Mouse (Mus musculus): ENCODE measurements around the gene Ncor2. TPM values are rescaled to one million over a fixed set of nuclear protein-coding genes. Genes with fewer than 3 reads are reported as not detected.

The Ncor2 gene
- total and polyA plus RNA-seq, 3 experiments = 5.0 to 46.8 TPM; not detected in 1

DNA sequence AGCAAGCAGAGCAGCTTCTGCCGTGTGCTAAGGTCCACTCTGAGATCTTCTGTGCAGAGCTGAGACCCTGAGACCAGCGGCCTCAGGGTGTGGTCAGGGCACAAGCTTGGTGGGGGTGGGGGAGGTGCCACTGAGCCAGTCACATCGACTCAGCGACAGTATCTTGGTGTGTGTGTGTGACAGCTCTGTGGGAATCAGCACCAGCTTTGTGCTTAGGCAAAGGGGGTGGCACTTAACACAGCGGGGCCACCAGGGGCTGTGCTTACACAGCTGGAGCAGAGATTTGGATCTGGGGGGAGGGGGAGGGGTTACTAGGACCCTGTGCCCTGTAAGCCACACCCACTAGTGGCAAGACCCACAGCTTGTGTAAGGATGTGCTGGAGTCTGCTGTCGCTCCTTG lies 75.6 kb downstream of the Ncor2 start:
- H3K79me2 ChIP-seq (ENCODE audit: control insufficient read depth, insufficient read depth, low read length, poor library complexity) = no peaks in the 10 kb centered on the region
- TF ChIP-seq ZNF384 (IDR thresholded peaks at IDR 0.05; ENCODE audit: low read depth, low read length) (no peak), MAZ (IDR thresholded peaks at IDR 0.05; ENCODE audit: low read depth, low read length) (no peak), SMC3 (IDR thresholded peaks at IDR 0.05; ENCODE audit: low read depth, low read length) (no peak), KAT2A (conservative IDR thresholded peaks at IDR 0.05; ENCODE audit: low read depth, low read length) (no peak), CHD1 (IDR thresholded peaks at IDR 0.05; ENCODE audit: low read depth, low read length) (no peak), USF1 (IDR thresholded peaks at IDR 0.05; ENCODE audit: low read depth, low read length) (no peak), UBTF (IDR thresholded peaks at IDR 0.05; ENCODE audit: borderline replicate concordance, insufficient read depth, low read depth, low read length) (no peak), CHD2 (IDR thresholded peaks at IDR 0.05; ENCODE audit: low read length) (no peak), BHLHE40 (IDR thresholded peaks at IDR 0.05; ENCODE audit: borderline replicate concordance, low read depth, low read length) (no peak), RAD21 (IDR thresholded peaks at IDR 0.05; ENCODE audit: low read depth, low read length) (no peak), ETS1 (IDR thresholded peaks at IDR 0.05; ENCODE audit: low read depth, low read length) (no peak)
- DNase-seq (ENCODE audit: low read depth, low spot score) = no peak
- H3K36me3 ChIP-seq (ENCODE audit: control insufficient read depth in 1 of 2, insufficient read depth in 2 of 2, low read length in 2 of 2) = peaks cover 2 to 3% of the 10 kb centered on the region in 2 experiments; a peak in 2 of 4 replicates
- H3K9ac ChIP-seq (ENCODE audit: control insufficient read depth, low read depth, low read length, poor library complexity, severe bottlenecking) = no peak overlapping the region
- no peak overlapping the region for H3K4me3 ChIP-seq (ENCODE audit: control insufficient read depth in 1 of 2, insufficient read depth in 1 of 2, low read depth in 2 of 2, low read length in 2 of 2)
- no peaks in the 10 kb centered on the region for H3K9me3 ChIP-seq (replicated peaks; ENCODE audit: insufficient read depth, low read length)
- peaks cover 0 to 8% of the 10 kb centered on the region in 2 experiments; a peak in 1 of 4 replicates for H3K4me1 ChIP-seq (ENCODE audit: control insufficient read depth in 1 of 2, insufficient read depth in 2 of 2, low read length in 2 of 2)
- H3K27me3 ChIP-seq (ENCODE audit: control insufficient read depth in 1 of 2, insufficient read depth in 2 of 2, low read length in 2 of 2) = no peaks in the 10 kb centered on the region
- H3K27ac ChIP-seq (ENCODE audit: control insufficient read depth, low read depth, low read length) = no peak overlapping the region

DNA sequence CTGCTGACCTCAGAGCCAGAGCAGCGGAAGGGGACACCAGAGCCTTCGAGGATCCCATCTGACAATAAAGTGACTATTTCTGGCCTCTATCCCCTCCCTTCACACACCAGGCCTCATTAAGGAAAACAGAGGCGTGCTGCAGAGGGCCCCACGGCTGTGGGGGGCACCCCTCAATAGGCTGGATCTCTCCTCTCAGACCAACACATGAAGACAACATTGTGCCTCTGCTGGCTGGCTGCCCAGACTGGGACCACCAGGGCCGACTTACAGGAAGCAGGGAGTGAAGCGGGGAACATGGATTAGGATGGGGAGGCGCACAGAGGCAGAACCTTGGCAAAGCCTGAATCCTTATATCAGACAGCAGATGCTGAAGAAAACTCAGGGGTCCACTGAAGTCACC lies 76.1 kb downstream of the Ncor2 start:
- H3K36me3 ChIP-seq (ENCODE audit: control insufficient read depth in 1 of 2, insufficient read depth in 2 of 2, low read length in 2 of 2) = peaks cover under 1 to 2% of the 10 kb centered on the region in 2 experiments; a peak in 2 of 4 replicates
- H3K9ac ChIP-seq (ENCODE audit: control insufficient read depth, low read depth, low read length, poor library complexity, severe bottlenecking) = no peak overlapping the region
- H3K9me3 ChIP-seq (replicated peaks; ENCODE audit: insufficient read depth, low read length) = no peaks in the 10 kb centered on the region
- H3K79me2 ChIP-seq (ENCODE audit: control insufficient read depth, insufficient read depth, low read length, poor library complexity) = no peaks in the 10 kb centered on the region
- H3K4me3 ChIP-seq (ENCODE audit: control insufficient read depth in 1 of 2, insufficient read depth in 1 of 2, low read depth in 2 of 2, low read length in 2 of 2) = no peak overlapping the region
- no peaks in the 10 kb centered on the region for H3K27me3 ChIP-seq (ENCODE audit: control insufficient read depth in 1 of 2, insufficient read depth in 2 of 2, low read length in 2 of 2)
- peaks cover 0 to 8% of the 10 kb centered on the region in 2 experiments; a peak in 1 of 4 replicates for H3K4me1 ChIP-seq (ENCODE audit: control insufficient read depth in 1 of 2, insufficient read depth in 2 of 2, low read length in 2 of 2)
- no peak for DNase-seq (ENCODE audit: low read depth, low spot score)
- TF ChIP-seq POLR2A (IDR thresholded peaks at IDR 0.05; ENCODE audit: control insufficient read depth in 1 of 2, insufficient read depth in 1 of 2, low read depth in 1 of 2, low read length in 2 of 2, poor library complexity in 1 of 2) = no peak
- no peak for TF ChIP-seq E2F4 (IDR thresholded peaks at IDR 0.05; ENCODE audit: borderline replicate concordance, low read depth, low read length)
- no peak for TF ChIP-seq MAX (IDR thresholded peaks at IDR 0.05; ENCODE audit: low read length)
- TF ChIP-seq ZKSCAN1 (IDR thresholded peaks at IDR 0.05; ENCODE audit: low read depth, low read length) = no peak
- TF ChIP-seq RCOR1 (IDR thresholded peaks at IDR 0.05; ENCODE audit: low read depth, low read length) = no peak
- no peak for TF ChIP-seq MEF2A (IDR thresholded peaks at IDR 0.05; ENCODE audit: extremely low read depth, insufficient replicate concordance, low read depth, low read length, poor library complexity, severe bottlenecking)
- TF ChIP-seq GABPA (IDR thresholded peaks at IDR 0.05; ENCODE audit: low read depth, low read length) = no peak
- no peak overlapping the region for H3K27ac ChIP-seq (ENCODE audit: control insufficient read depth, low read depth, low read length)
